19 mouse cellular contexts compared by ENCODE assay signal in genomic region chr2:130632416-130632815, GRCm38 (mm10). TPM values are rescaled to one million over a fixed set of nuclear protein-coding genes. Genes with fewer than 3 reads are reported as not detected.
A peak's percentile ranks its signal among the peaks of the same experiment; 100 is the strongest.
DNase-seq lines count a peak whose midpoint lies in the region; ATAC-seq and TF ChIP-seq lines count a peak whose summit lies in the region.
"Had no signal": no experiment of that assay in that cellular context is flagged by ENCODE, and none has a peak within 500 bp of the region (broad histone marks: within the 10 kb centered on the region; RNA-seq: fewer than 3 reads in every experiment).

No protein-coding gene starts in this region.

- no peak overlapping the region; the same call in 1 of the 2 replicates for H3K27ac ChIP-seq in hindbrain, postnatal 0 days
- H3K27ac ChIP-seq in hindbrain, embryonic 12.5 days = no peak overlapping the region
- H3K27ac ChIP-seq in lung, postnatal 0 days (ENCODE audit: low read length) = no peak overlapping the region
- H3K27ac ChIP-seq: heart, adult 2 months; limb, embryonic 10.5 days; liver, embryonic 13.5 days; neural tube, embryonic 12.5 days had no signal

- no peak overlapping the region for H3K4me3 ChIP-seq in hindbrain, postnatal 0 days (ENCODE audit: low read length)
- no peak overlapping the region for H3K4me3 ChIP-seq in hindbrain, embryonic 12.5 days
- no peak overlapping the region for H3K4me3 ChIP-seq in lung, postnatal 0 days (ENCODE audit: low read depth, low read length)
- H3K4me3 ChIP-seq: heart, adult 2 months; limb, embryonic 10.5 days; liver, embryonic 13.5 days; neural tube, embryonic 12.5 days had no signal

- no peak for ATAC-seq in hindbrain, postnatal 0 days
- ATAC-seq in hindbrain, embryonic 12.5 days (ENCODE audit: low FRiP score) = no peak
- no peak for ATAC-seq in megakaryocyte, adult 5-6 weeks (ENCODE audit: poor library complexity, severe bottlenecking)
- ATAC-seq in lung, postnatal 0 days = no peak
- ATAC-seq: Patski had no signal

- DNase-seq in hindbrain, postnatal 0 days (ENCODE audit: low spot score) = peak; percentile 68
- peak; percentile 30 for DNase-seq in retina, postnatal 1 day
- DNase-seq in retina, embryonic 14.5 days (ENCODE audit: low spot score) = no peak
- DNase-seq in kidney, adult 8-10 months = peak; percentile 63 to 79
- no peak for DNase-seq in lung, postnatal 0 days (ENCODE audit: low spot score)
- DNase-seq: adrenal gland, adult 8-10 months; heart, adult 2 months; heart, postnatal 14 days; liver, embryonic 13.5 days; lung, postnatal 14 days; spleen, adult 18-20 months; thymus, postnatal 14 days had no signal

- no peaks in the 10 kb centered on the region for H3K9me3 ChIP-seq in hindbrain, postnatal 0 days (ENCODE audit: low read length)
- H3K9me3 ChIP-seq in hindbrain, embryonic 12.5 days (replicated peaks) = no peaks in the 10 kb centered on the region
- H3K9me3 ChIP-seq in lung, postnatal 0 days (ENCODE audit: low read length) = no peaks in the 10 kb centered on the region
- H3K9me3 ChIP-seq: limb, embryonic 10.5 days; liver, embryonic 13.5 days; neural tube, embryonic 12.5 days had no signal

- H3K4me2 ChIP-seq in hindbrain, postnatal 0 days (ENCODE audit: low read depth, low read length) = no peak overlapping the region
- no peak overlapping the region for H3K4me2 ChIP-seq in hindbrain, embryonic 12.5 days (replicated peaks)
- H3K4me2 ChIP-seq in lung, postnatal 0 days (replicated peaks; ENCODE audit: low read depth, low read length) = no peak overlapping the region
- H3K4me2 ChIP-seq: liver, embryonic 13.5 days; midbrain, embryonic 11.5 days; neural tube, embryonic 12.5 days had no signal

- no peak overlapping the region for H3K9ac ChIP-seq in hindbrain, postnatal 0 days (replicated peaks; ENCODE audit: low read length)
- H3K9ac ChIP-seq in hindbrain, embryonic 12.5 days = no peak overlapping the region
- no peak overlapping the region for H3K9ac ChIP-seq in lung, postnatal 0 days (replicated peaks; ENCODE audit: low read depth)
- H3K9ac ChIP-seq: liver, embryonic 13.5 days; neural tube, embryonic 12.5 days had no signal

- WGBS in hindbrain, postnatal 0 days = 47% methylated on average over 1 of the region's 1 CpGs
- 79% methylated on average over 1 of the region's 1 CpGs for WGBS in hindbrain, embryonic 12.5 days
- 96% methylated on average over 1 of the region's 1 CpGs for WGBS in lung, postnatal 0 days

- peaks cover 6% of the 10 kb centered on the region; the same call in 1 of the 2 replicates for H3K36me3 ChIP-seq in hindbrain, postnatal 0 days (ENCODE audit: insufficient read depth, low read length)
- peaks cover 3% of the 10 kb centered on the region for H3K36me3 ChIP-seq in hindbrain, embryonic 12.5 days
- H3K36me3 ChIP-seq in lung, postnatal 0 days (ENCODE audit: insufficient read depth, low read length) = no peaks in the 10 kb centered on the region

- no peaks in the 10 kb centered on the region; the same call in 1 of the 2 replicates for H3K27me3 ChIP-seq in hindbrain, postnatal 0 days (ENCODE audit: insufficient read depth, low read length)
- peaks cover 42% of the 10 kb centered on the region for H3K27me3 ChIP-seq in hindbrain, embryonic 12.5 days
- H3K27me3 ChIP-seq in lung, postnatal 0 days (replicated peaks; ENCODE audit: insufficient read depth, low read length) = peaks cover 17% of the 10 kb centered on the region
- H3K27me3 ChIP-seq: CH12.LX, Patski had no signal

- H3K4me1 ChIP-seq in hindbrain, postnatal 0 days (ENCODE audit: insufficient read depth, low read length) = peaks cover 19% of the 10 kb centered on the region
- H3K4me1 ChIP-seq in hindbrain, embryonic 12.5 days = peaks cover 38% of the 10 kb centered on the region
- H3K4me1 ChIP-seq in lung, postnatal 0 days (ENCODE audit: insufficient read depth, low read depth, low read length) = peaks cover 13% of the 10 kb centered on the region

- TF ChIP-seq EP300 in lung, postnatal 0 days (IDR thresholded peaks at IDR 0.05) = no peak

- TF ChIP-seq CTCF in hindbrain, postnatal 0 days (IDR thresholded peaks at IDR 0.05; ENCODE audit: low read depth) = no peak
- no peak for TF ChIP-seq CTCF in lung, postnatal 0 days (IDR thresholded peaks at IDR 0.05)

RNA-seq across cellular contexts. Expression of gene Ubox5, which starts 2.6 kb away (rescaled TPM):
- 6.8 TPM in 2 replicates for total RNA-seq in hindbrain, postnatal 0 days (2014; rRNA removed)
- 5.9 and 6.2 TPM in 2 replicates for polyA plus RNA-seq in hindbrain, postnatal 0 days (2015; fragmentation: Nextera tagmentation; extraction: Ambion mirVana)
- 13.9 and 14.3 TPM in 2 replicates for polyA plus RNA-seq in hindbrain, embryonic 12.5 days (2016; fragmentation: Nextera tagmentation; extraction: Ambion mirVana)
- total RNA-seq in megakaryocyte, adult 5-6 weeks (2015) = 3.7 and 4.1 TPM in 2 replicates
- total RNA-seq in megakaryocyte, adult 5-6 weeks (2017) = 4.4 and 10.2 TPM in 2 replicates
- 4.4 TPM in 2 replicates for polyA plus RNA-seq in lung, postnatal 0 days (2015; fragmentation: Nextera tagmentation; extraction: Ambion mirVana)

RNA-seq across cellular contexts. Expression of gene Fastkd5, which starts 2.6 kb away (rescaled TPM):
- 7.0 and 7.9 TPM in 2 replicates for total RNA-seq in hindbrain, postnatal 0 days (2014; rRNA removed)
- 6.0 and 6.6 TPM in 2 replicates for polyA plus RNA-seq in hindbrain, postnatal 0 days (2015; fragmentation: Nextera tagmentation; extraction: Ambion mirVana)
- polyA plus RNA-seq in hindbrain, embryonic 12.5 days (2016; fragmentation: Nextera tagmentation; extraction: Ambion mirVana) = 16.9 and 17.1 TPM in 2 replicates
- 11.0 and 12.4 TPM in 2 replicates for total RNA-seq in megakaryocyte, adult 5-6 weeks (2015)
- total RNA-seq in megakaryocyte, adult 5-6 weeks (2017) = 11.9 and 12.4 TPM in 2 replicates
- 4.8 and 5.9 TPM in 2 replicates for polyA plus RNA-seq in lung, postnatal 0 days (2015; fragmentation: Nextera tagmentation; extraction: Ambion mirVana)

RNA-seq across cellular contexts. Expression of gene Lzts3, which starts 10.2 kb away (rescaled TPM):
- 76.8 and 81.8 TPM in 2 replicates for total RNA-seq in hindbrain, postnatal 0 days (2014; rRNA removed)
- polyA plus RNA-seq in hindbrain, postnatal 0 days (2015; fragmentation: Nextera tagmentation; extraction: Ambion mirVana) = 18.2 and 20.0 TPM in 2 replicates
- polyA plus RNA-seq in hindbrain, embryonic 12.5 days (2016; fragmentation: Nextera tagmentation; extraction: Ambion mirVana) = 8.4 TPM in 2 replicates
- total RNA-seq in megakaryocyte, adult 5-6 weeks (2015) = 0.25 and 0.65 TPM in 2 replicates
- 0.24 and 0.37 TPM in 2 replicates for total RNA-seq in megakaryocyte, adult 5-6 weeks (2017)
- 0.95 and 1.5 TPM in 2 replicates for polyA plus RNA-seq in lung, postnatal 0 days (2015; fragmentation: Nextera tagmentation; extraction: Ambion mirVana)

RNA-seq across cellular contexts. Expression of gene Ddrgk1, which starts 32.0 kb away (rescaled TPM):
- 14.4 and 21.2 TPM in 2 replicates for total RNA-seq in hindbrain, postnatal 0 days (2014; rRNA removed)
- 83.3 and 90.6 TPM in 2 replicates for polyA plus RNA-seq in hindbrain, postnatal 0 days (2015; fragmentation: Nextera tagmentation; extraction: Ambion mirVana)
- 58.0 and 63.5 TPM in 2 replicates for polyA plus RNA-seq in hindbrain, embryonic 12.5 days (2016; fragmentation: Nextera tagmentation; extraction: Ambion mirVana)
- 41.6 and 45.2 TPM in 2 replicates for total RNA-seq in megakaryocyte, adult 5-6 weeks (2015)
- 51.3 and 64.6 TPM in 2 replicates for total RNA-seq in megakaryocyte, adult 5-6 weeks (2017)
- polyA plus RNA-seq in lung, postnatal 0 days (2015; fragmentation: Nextera tagmentation; extraction: Ambion mirVana) = 82.6 and 90.9 TPM in 2 replicates

RNA-seq across cellular contexts. Expression of gene Itpa, which starts 35.0 kb away (rescaled TPM):
- 137 TPM in 2 replicates for total RNA-seq in hindbrain, postnatal 0 days (2014; rRNA removed)
- polyA plus RNA-seq in hindbrain, postnatal 0 days (2015; fragmentation: Nextera tagmentation; extraction: Ambion mirVana) = 123 TPM in 2 replicates
- 130 and 133 TPM in 2 replicates for polyA plus RNA-seq in hindbrain, embryonic 12.5 days (2016; fragmentation: Nextera tagmentation; extraction: Ambion mirVana)
- 30.3 and 31.9 TPM in 2 replicates for total RNA-seq in megakaryocyte, adult 5-6 weeks (2015)
- 48.5 and 50.7 TPM in 2 replicates for total RNA-seq in megakaryocyte, adult 5-6 weeks (2017)
- polyA plus RNA-seq in lung, postnatal 0 days (2015; fragmentation: Nextera tagmentation; extraction: Ambion mirVana) = 50.6 and 51.1 TPM in 2 replicates

Comparison
In these comparisons a context has a peak if more than half of its experiments do, and no peak if none do; other contexts are left out.
1. DNase-seq: peak in hindbrain, postnatal 0 days (single experiment), retina, postnatal 1 day (single experiment) and kidney, adult 8-10 months (2 of 2); none in retina, embryonic 14.5 days (single experiment) and lung, postnatal 0 days (single experiment).